In genomic region chr15:95802762-95803161, GRCm38 (mm10) we compare ENCODE assay signal across 10 mouse cellular contexts. TPM values are rescaled to one million over a fixed set of nuclear protein-coding genes. Genes with fewer than 3 reads are reported as not detected.
DNase-seq lines count a peak whose midpoint lies in the region; ATAC-seq and TF ChIP-seq lines count a peak whose summit lies in the region.
"Had no signal": no experiment of that assay in that cellular context is flagged by ENCODE, and none has a peak within 500 bp of the region (broad histone marks: within the 10 kb centered on the region; RNA-seq: fewer than 3 reads in every experiment).

No protein-coding gene starts in this region.

- H3K79me2 ChIP-seq in myocyte (ENCODE audit: control insufficient read depth, insufficient read depth), result peaks cover 64% of the 10 kb centered on the region

- DNase-seq in lung, postnatal 0 days (ENCODE audit: low spot score), result peak; percentile 44
- no peak for DNase-seq in lung, postnatal 36 days
- peak; percentile 54 to 62 for DNase-seq in adrenal gland, adult 18-20 months (ENCODE audit: low spot score in 2 of 2)
- DNase-seq in right cerebral cortex, adult 2 months (ENCODE audit: low spot score in 2 of 2), result no peak
- DNase-seq in hindbrain, embryonic 14.5 days (ENCODE audit: low spot score), result no peak
- no peak for DNase-seq in right cerebral cortex, postnatal 14 days
- DNase-seq: right cerebral cortex, adult 18-20 months had no signal

- no peaks in the 10 kb centered on the region for H3K27me3 ChIP-seq in lung, postnatal 0 days (replicated peaks; ENCODE audit: insufficient read depth, low read length)
- H3K27me3 ChIP-seq in heart, embryonic 12.5 days (replicated peaks), result no peaks in the 10 kb centered on the region
- no peaks in the 10 kb centered on the region for H3K27me3 ChIP-seq in myocyte (ENCODE audit: control insufficient read depth, insufficient read depth, insufficient read length)
- no peaks in the 10 kb centered on the region for H3K27me3 ChIP-seq in hindbrain, embryonic 14.5 days (ENCODE audit: control insufficient read depth, insufficient read depth, low read length)
- H3K27me3 ChIP-seq: lung, embryonic 15.5 days had no signal

- TF ChIP-seq CTCF in lung, postnatal 0 days (IDR thresholded peaks at IDR 0.05), result no peak

- H3K36me3 ChIP-seq in lung, postnatal 0 days (ENCODE audit: insufficient read depth, low read length), result no peaks in the 10 kb centered on the region
- peaks cover 9% of the 10 kb centered on the region; the same call in 1 of the 2 replicates for H3K36me3 ChIP-seq in heart, embryonic 12.5 days
- H3K36me3 ChIP-seq in myocyte (ENCODE audit: control insufficient read depth, insufficient read depth), result peaks cover 6% of the 10 kb centered on the region
- no peaks in the 10 kb centered on the region for H3K36me3 ChIP-seq in hindbrain, embryonic 14.5 days (replicated peaks; ENCODE audit: control insufficient read depth, insufficient read depth)

- H3K9me3 ChIP-seq in lung, postnatal 0 days (ENCODE audit: low read length), result no peaks in the 10 kb centered on the region
- no peaks in the 10 kb centered on the region for H3K9me3 ChIP-seq in heart, embryonic 12.5 days (replicated peaks)
- H3K9me3 ChIP-seq in hindbrain, embryonic 14.5 days (ENCODE audit: control insufficient read depth, low read length), result no peaks in the 10 kb centered on the region
- H3K9me3 ChIP-seq: lung, embryonic 15.5 days had no signal

- H3K4me1 ChIP-seq in lung, postnatal 0 days (ENCODE audit: insufficient read depth, low read depth, low read length), result peaks cover 22% of the 10 kb centered on the region; the same call in 1 of the 2 replicates
- H3K4me1 ChIP-seq in heart, embryonic 12.5 days (replicated peaks), result peaks cover 64% of the 10 kb centered on the region
- peaks cover 23% of the 10 kb centered on the region for H3K4me1 ChIP-seq in hindbrain, embryonic 14.5 days (replicated peaks; ENCODE audit: control insufficient read depth, insufficient read depth, low read length)

- 63% methylated on average over 2 of the region's 2 CpGs for WGBS in lung, postnatal 0 days
- 79% methylated on average over 2 of the region's 2 CpGs for WGBS in heart, embryonic 12.5 days
- WGBS in hindbrain, embryonic 14.5 days, result 82% methylated on average over 2 of the region's 2 CpGs

- H3K9ac ChIP-seq in lung, postnatal 0 days (replicated peaks; ENCODE audit: low read depth), result no peak overlapping the region
- H3K9ac ChIP-seq in heart, embryonic 12.5 days, result no peak overlapping the region
- no peak overlapping the region for H3K9ac ChIP-seq in hindbrain, embryonic 14.5 days
- H3K9ac ChIP-seq: lung, embryonic 15.5 days had no signal

- no peak overlapping the region for H3ac ChIP-seq in myocyte (ENCODE audit: control insufficient read depth, insufficient read length)

- H3K4me3 ChIP-seq in lung, postnatal 0 days (ENCODE audit: low read depth, low read length), result no peak overlapping the region
- H3K4me3 ChIP-seq in heart, embryonic 12.5 days, result no peak overlapping the region
- H3K4me3 ChIP-seq in myocyte, result no peak overlapping the region
- no peak overlapping the region for H3K4me3 ChIP-seq in hindbrain, embryonic 14.5 days (replicated peaks; ENCODE audit: low read length)
- H3K4me3 ChIP-seq: lung, embryonic 15.5 days had no signal

- TF ChIP-seq EP300 in lung, postnatal 0 days (IDR thresholded peaks at IDR 0.05), result no peak

- no peak for ATAC-seq in lung, postnatal 0 days
- no peak for ATAC-seq in heart, embryonic 12.5 days (ENCODE audit: insufficient number of reproducible peaks, low FRiP score)
- ATAC-seq in hindbrain, embryonic 14.5 days (ENCODE audit: low FRiP score), result no peak

- no peak overlapping the region for H3K4me2 ChIP-seq in lung, postnatal 0 days (replicated peaks; ENCODE audit: low read depth, low read length)
- no peak overlapping the region for H3K4me2 ChIP-seq in heart, embryonic 12.5 days
- peak overlapping the region; percentile 91 for H3K4me2 ChIP-seq in myocyte (ENCODE audit: low read depth)
- H3K4me2 ChIP-seq in hindbrain, embryonic 14.5 days (replicated peaks), result no peak overlapping the region
- H3K4me2 ChIP-seq: lung, embryonic 15.5 days had no signal

- peak; percentile 40 for TF ChIP-seq POLR2A in myocyte (IDR thresholded peaks at IDR 0.05; ENCODE audit: insufficient read length, low read depth)

- no peak overlapping the region for H3K27ac ChIP-seq in lung, postnatal 0 days (ENCODE audit: low read length)
- peak overlapping the region; percentile 67 for H3K27ac ChIP-seq in heart, embryonic 12.5 days (ENCODE audit: poor library complexity, severe bottlenecking)
- H3K27ac ChIP-seq in hindbrain, embryonic 14.5 days, result no peak overlapping the region
- H3K27ac ChIP-seq: lung, embryonic 15.5 days had no signal

TF ChIP-seq in myocyte, 11 proteins besides CTCF, POLR2A, EP300 and RAD21:
- TF ChIP-seq TCF12 (IDR thresholded peaks at IDR 0.05; ENCODE audit: insufficient read depth, poor library complexity, severe bottlenecking) (peak; percentile 12), MAX (IDR thresholded peaks at IDR 0.05; ENCODE audit: low read depth) (no peak), MYOD1 (IDR thresholded peaks at IDR 0.05; ENCODE audit: control insufficient read depth in 1 of 3, insufficient read length in 2 of 3, low read depth in 2 of 3) (peak in 1 of 3 experiments; percentile 26)

RNA-seq across cellular contexts. Expression of gene Ano6, which starts 12.1 kb away (rescaled TPM):
- 37.5 and 38.9 TPM in 2 replicates for polyA plus RNA-seq in lung, postnatal 0 days (2015; fragmentation: Nextera tagmentation; extraction: Ambion mirVana)
- total RNA-seq in adrenal gland, adult 18-20 months (2021), result 10 to 100 TPM; 56.5 to 64.2 TPM
- 45.7 and 49.5 TPM in 2 replicates for polyA plus RNA-seq in heart, embryonic 12.5 days (2016; fragmentation: Nextera tagmentation; extraction: Ambion mirVana)
- 54.5 TPM for polyA plus RNA-seq in myocyte (2012; fragmentation: generic; extraction: Trizol)
- polyA plus RNA-seq in hindbrain, embryonic 14.5 days (2014; fragmentation: Nextera tagmentation; extraction: Ambion mirVana), result 30.6 and 33.2 TPM in 2 replicates

Comparison
In these comparisons a context has a peak if more than half of its experiments do, and no peak if none do; other contexts are left out.
1. DNase-seq: peak in lung, postnatal 0 days (single experiment) and adrenal gland, adult 18-20 months (2 of 2); none in lung, postnatal 36 days (single experiment), right cerebral cortex, adult 2 months (0 of 2), hindbrain, embryonic 14.5 days (single experiment) and right cerebral cortex, postnatal 14 days (single experiment).